Mouse (Mus musculus): Measurements from ENCODE around the gene Itprid1. TPM values are rescaled to one million over a fixed set of nuclear protein-coding genes. Genes with fewer than 3 reads are reported as not detected.

The Itprid1 gene
- total and polyA plus RNA-seq, 2 experiments from 2014 or later = not detected

DNA sequence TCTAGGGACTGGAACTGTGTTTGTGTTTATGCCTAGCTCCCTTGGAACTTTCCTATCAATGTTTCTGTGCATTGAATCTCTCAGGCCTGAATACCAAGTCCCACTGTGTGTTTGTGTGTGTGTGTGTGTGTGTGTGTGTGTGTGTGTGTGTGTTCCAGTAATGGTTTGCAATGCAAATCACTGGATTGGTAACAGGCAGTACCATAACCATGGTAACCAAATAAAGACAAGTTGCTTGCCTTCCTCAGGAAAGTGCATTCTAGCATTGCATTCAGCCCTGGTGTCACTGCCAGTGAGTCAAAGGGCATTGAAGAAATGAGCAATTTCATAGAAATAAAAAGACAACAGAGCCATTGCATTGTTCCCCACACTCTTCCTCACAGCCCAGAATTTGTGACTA, 15.9 kb downstream of the Itprid1 start:
- no peak for ATAC-seq (ENCODE audit: insufficient read depth, low read depth)

DNA sequence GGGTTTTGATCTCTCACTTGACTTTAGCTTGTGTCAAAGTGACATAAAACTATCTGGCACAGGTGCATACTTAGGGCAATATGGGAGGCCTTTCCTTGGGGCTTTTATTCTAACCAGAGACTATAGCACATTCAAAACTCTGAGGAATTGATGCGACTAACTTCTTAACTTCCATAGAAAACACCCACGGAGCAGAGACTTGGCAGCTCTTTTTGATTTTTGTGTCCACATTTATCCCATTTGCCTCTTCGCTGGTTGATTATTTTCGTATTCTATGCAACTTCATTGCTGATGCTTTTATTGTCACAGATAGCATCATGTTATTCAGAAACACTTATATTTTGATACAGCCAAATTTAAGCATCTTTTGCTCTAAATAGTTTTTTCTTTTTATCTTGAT, 19.4 kb downstream of the Itprid1 start:
- ATAC-seq (ENCODE audit: insufficient read depth, low read depth) (no peak), DNase-seq (ENCODE audit: low spot score) (no peak)
- 83% methylated on average over 4 of the region's 4 CpGs for WGBS
- TF ChIP-seq CTCF (IDR thresholded peaks at IDR 0.05; ENCODE audit: low read depth) = no peak
- TF ChIP-seq EP300 (IDR thresholded peaks at IDR 0.05; ENCODE audit: low read depth) = no peak
- Histone ChIP-seq H3K4me3 (ENCODE audit: low read depth, low read length) (no peak overlapping the region), H3K36me3 (replicated peaks; ENCODE audit: control insufficient read depth, insufficient read depth, low read length) (no peaks in the 10 kb centered on the region), H3K27ac (ENCODE audit: low read depth) (no peak overlapping the region), H3K9ac (replicated peaks; ENCODE audit: low read depth, low read length) (no peak overlapping the region), H3K4me2 (ENCODE audit: low read depth, low read length) (no peak overlapping the region), H3K4me1 (ENCODE audit: control insufficient read depth, insufficient read depth) (no peaks in the 10 kb centered on the region), H3K9me3 (replicated peaks; ENCODE audit: control insufficient read depth, low read length) (no peaks in the 10 kb centered on the region), H3K27me3 (ENCODE audit: control insufficient read depth, insufficient read depth, low read length) (no peaks in the 10 kb centered on the region)

More for the DNA sequence above, 15.9 kb downstream of the Itprid1 start:
- H3K4me1 ChIP-seq (ENCODE audit: control insufficient read depth, insufficient read depth) = no peaks in the 10 kb centered on the region
- H3K36me3 ChIP-seq (replicated peaks; ENCODE audit: control insufficient read depth, insufficient read depth, low read length) = no peaks in the 10 kb centered on the region
- H3K4me2 ChIP-seq (ENCODE audit: low read depth, low read length) = no peak overlapping the region
- H3K4me3 ChIP-seq (ENCODE audit: low read depth, low read length) = no peak overlapping the region
- no peak overlapping the region for H3K9ac ChIP-seq (replicated peaks; ENCODE audit: low read depth, low read length)
- H3K27ac ChIP-seq (ENCODE audit: low read depth) = no peak overlapping the region
- TF ChIP-seq EP300 (IDR thresholded peaks at IDR 0.05; ENCODE audit: low read depth) = no peak
- TF ChIP-seq CTCF (IDR thresholded peaks at IDR 0.05; ENCODE audit: low read depth) = no peak
- DNase-seq (ENCODE audit: low spot score) = no peak
- H3K27me3 ChIP-seq (ENCODE audit: control insufficient read depth, insufficient read depth, low read length) = no peaks in the 10 kb centered on the region
- H3K9me3 ChIP-seq (replicated peaks; ENCODE audit: control insufficient read depth, low read length) = no peaks in the 10 kb centered on the region

- Histone ChIP-seq H3K4me2 (ENCODE audit: low read depth, low read length) (no peak overlapping the region), H3K4me3 (ENCODE audit: low read depth, low read length) (no peak overlapping the region), H3K27ac (ENCODE audit: low read depth) (no peak overlapping the region), H3K36me3 (replicated peaks; ENCODE audit: control insufficient read depth, insufficient read depth, low read length) (no peaks in the 10 kb centered on the region), H3K27me3 (ENCODE audit: control insufficient read depth, insufficient read depth, low read length) (no peaks in the 10 kb centered on the region), H3K9ac (replicated peaks; ENCODE audit: low read depth, low read length) (no peak overlapping the region), H3K9me3 (replicated peaks; ENCODE audit: control insufficient read depth, low read length) (no peaks in the 10 kb centered on the region), H3K4me1 (ENCODE audit: control insufficient read depth, insufficient read depth) (no peaks in the 10 kb centered on the region)
- 59% methylated on average over 2 of the region's 2 CpGs for WGBS
- TF ChIP-seq EP300 (IDR thresholded peaks at IDR 0.05; ENCODE audit: low read depth) (no peak), CTCF (IDR thresholded peaks at IDR 0.05; ENCODE audit: low read depth) (no peak)
- DNase-seq (ENCODE audit: low spot score) (no peak), ATAC-seq (ENCODE audit: insufficient read depth, low read depth) (no peak)
These were observed 28.5 kb downstream of the Itprid1 start for GRCm38 (mm10) chr6:55865206-55865605.

DNA sequence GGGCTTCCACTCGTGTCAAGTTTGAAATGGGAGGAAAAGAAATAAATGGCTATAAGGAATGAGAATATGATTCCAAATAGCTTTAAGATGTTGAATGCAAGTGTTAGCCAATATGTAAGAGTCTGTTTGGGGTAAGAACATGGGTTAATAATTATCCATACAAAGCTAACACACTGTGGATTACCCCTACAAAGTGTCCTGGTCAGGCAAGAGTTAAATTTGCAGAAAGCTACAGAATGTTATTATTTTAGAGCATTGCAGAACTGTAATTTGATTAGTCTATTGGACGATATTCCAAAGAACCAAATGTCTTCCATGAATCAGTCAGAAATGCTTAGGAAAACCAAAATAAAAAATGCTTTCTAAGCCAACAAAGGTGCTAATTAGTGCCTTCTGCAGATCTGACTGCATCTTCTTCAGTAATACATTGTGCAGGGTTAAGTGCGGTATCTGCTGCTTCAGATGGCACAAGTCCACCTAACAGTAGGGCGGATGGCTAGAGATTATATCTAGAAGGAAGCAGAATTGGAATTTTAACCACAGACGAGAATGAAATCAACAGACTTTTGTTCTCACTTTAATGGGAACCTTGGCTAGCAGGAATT, 42.8 kb downstream of the Itprid1 start:
- ATAC-seq (ENCODE audit: insufficient read depth, low read depth) = no peak
- 51% methylated on average over 5 of the region's 5 CpGs for WGBS
- H3K4me3 ChIP-seq (ENCODE audit: low read depth, low read length) = no peak overlapping the region

DNA sequence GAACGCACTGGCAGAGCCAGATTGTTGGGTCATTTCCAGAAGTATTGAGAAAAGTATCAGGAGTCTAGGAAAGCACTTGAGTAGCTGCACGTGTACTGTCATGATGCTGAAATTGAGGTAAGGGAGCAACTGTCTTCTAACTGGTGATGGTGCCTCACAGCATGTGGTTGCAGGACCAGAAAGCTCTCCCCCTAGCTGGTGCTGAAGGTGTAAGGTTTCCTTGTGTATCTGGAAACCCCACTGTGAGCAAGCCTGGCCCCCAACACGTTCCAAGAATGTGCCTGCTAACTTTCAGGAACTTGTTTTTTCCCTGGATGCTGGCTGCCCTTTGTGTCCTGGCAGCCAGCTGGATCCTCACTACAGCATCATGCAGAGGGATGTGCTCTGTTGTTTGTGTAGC, 44.2 kb downstream of the Itprid1 start:
- Histone ChIP-seq H3K4me3 (ENCODE audit: low read depth, low read length) (no peak overlapping the region), H3K9ac (replicated peaks; ENCODE audit: low read depth, low read length) (no peak overlapping the region), H3K36me3 (replicated peaks; ENCODE audit: control insufficient read depth, insufficient read depth, low read length) (no peaks in the 10 kb centered on the region), H3K27ac (ENCODE audit: low read depth) (no peak overlapping the region), H3K4me1 (ENCODE audit: control insufficient read depth, insufficient read depth) (no peaks in the 10 kb centered on the region), H3K27me3 (ENCODE audit: control insufficient read depth, insufficient read depth, low read length) (no peaks in the 10 kb centered on the region), H3K4me2 (ENCODE audit: low read depth, low read length) (no peak overlapping the region), H3K9me3 (replicated peaks; ENCODE audit: control insufficient read depth, low read length) (no peaks in the 10 kb centered on the region)
- WGBS = 12% methylated on average over 3 of the region's 3 CpGs
- TF ChIP-seq EP300 (IDR thresholded peaks at IDR 0.05; ENCODE audit: low read depth) (no peak), CTCF (IDR thresholded peaks at IDR 0.05; ENCODE audit: low read depth) (no peak)
- no peak for DNase-seq (ENCODE audit: low spot score)
- ATAC-seq (ENCODE audit: insufficient read depth, low read depth) = no peak

More for the DNA sequence above, 42.8 kb downstream of the Itprid1 start:
- no peaks in the 10 kb centered on the region for H3K27me3 ChIP-seq (ENCODE audit: control insufficient read depth, insufficient read depth, low read length)
- no peak overlapping the region for H3K9ac ChIP-seq (replicated peaks; ENCODE audit: low read depth, low read length)
- TF ChIP-seq CTCF (IDR thresholded peaks at IDR 0.05; ENCODE audit: low read depth) (no peak), EP300 (IDR thresholded peaks at IDR 0.05; ENCODE audit: low read depth) (no peak)
- H3K4me1 ChIP-seq (ENCODE audit: control insufficient read depth, insufficient read depth) = no peaks in the 10 kb centered on the region
- no peak overlapping the region for H3K27ac ChIP-seq (ENCODE audit: low read depth)
- no peak overlapping the region for H3K4me2 ChIP-seq (ENCODE audit: low read depth, low read length)
- DNase-seq (ENCODE audit: low spot score) = no peak
- H3K36me3 ChIP-seq (replicated peaks; ENCODE audit: control insufficient read depth, insufficient read depth, low read length) = no peaks in the 10 kb centered on the region
- no peaks in the 10 kb centered on the region for H3K9me3 ChIP-seq (replicated peaks; ENCODE audit: control insufficient read depth, low read length)

GRCm38 (mm10) chr6:55887598-55887997, 50.9 kb downstream of the Itprid1 start:
- H3K4me3 ChIP-seq (ENCODE audit: low read depth, low read length) = no peak overlapping the region
- H3K36me3 ChIP-seq (replicated peaks; ENCODE audit: control insufficient read depth, insufficient read depth, low read length) = no peaks in the 10 kb centered on the region
- H3K9me3 ChIP-seq (replicated peaks; ENCODE audit: control insufficient read depth, low read length) = no peaks in the 10 kb centered on the region
- no peak overlapping the region for H3K4me2 ChIP-seq (ENCODE audit: low read depth, low read length)
- ATAC-seq (ENCODE audit: insufficient read depth, low read depth) (no peak), DNase-seq (ENCODE audit: low spot score) (no peak)
- no peak overlapping the region for H3K27ac ChIP-seq (ENCODE audit: low read depth)
- no peaks in the 10 kb centered on the region for H3K4me1 ChIP-seq (ENCODE audit: control insufficient read depth, insufficient read depth)
- TF ChIP-seq EP300 (IDR thresholded peaks at IDR 0.05; ENCODE audit: low read depth) = no peak
- TF ChIP-seq CTCF (IDR thresholded peaks at IDR 0.05; ENCODE audit: low read depth) = no peak
- WGBS = 58% methylated on average over 1 of the region's 1 CpGs
- H3K27me3 ChIP-seq (ENCODE audit: control insufficient read depth, insufficient read depth, low read length) = no peaks in the 10 kb centered on the region
- H3K9ac ChIP-seq (replicated peaks; ENCODE audit: low read depth, low read length) = no peak overlapping the region

Data from heart, postnatal 0 days (tissue).